Mouse (Mus musculus) limb, embryonic 14.5 days (tissue): ENCODE results near the gene Dusp18. TPM values are rescaled to one million over a fixed set of nuclear protein-coding genes. Genes with fewer than 3 reads are reported as not detected.

Source experiments
- ATAC-seq: fragments of 200-750 bp; cut with Nextera tagmentation; 2 replicates; pipeline ENCODE4 v1.8.0; 2017; ENCODE audit warnings: low read depth, moderate number of reproducible peaks, moderate TSS enrichment; ENCODE audit not compliant: low FRiP score
- DNase-seq: peaks from one replicate; pipeline ENCODE4 v3.0.0-alpha.2; 2015; ENCODE audit warnings: low spot score
- H3K27ac ChIP-seq: fragments of 300-500 bp; sonication (generic); replicated peaks from 2 replicates; pipeline ENCODE4 v1.5.1; 2014; ENCODE audit warnings: low read depth, mild to moderate bottlenecking, low read length, moderate library complexity, mixed read lengths
- H3K27me3 ChIP-seq: fragments of 300-500 bp; sonication (generic); 2 replicates; pipeline ENCODE4 v1.6.1; 2014; ENCODE audit warnings: low read length, mixed read lengths; ENCODE audit not compliant: control insufficient read depth, insufficient read depth
- H3K36me3 ChIP-seq: fragments of 300-500 bp; sonication (generic); 2 replicates; pipeline ENCODE4 v1.6.1; 2014; ENCODE audit warnings: mild to moderate bottlenecking, low read length, moderate library complexity, mixed read lengths; ENCODE audit not compliant: control insufficient read depth, insufficient read depth
- H3K4me1 ChIP-seq: fragments of 300-500 bp; sonication (generic); 2 replicates; pipeline ENCODE4 v1.6.1; 2014; ENCODE audit warnings: antibody characterized with exemption, low read length, mixed read lengths; ENCODE audit not compliant: control insufficient read depth, insufficient read depth
- H3K4me2 ChIP-seq: fragments of 300-500 bp; sonication (generic); replicated peaks from 2 replicates; pipeline ENCODE4 v1.6.1; 2014; ENCODE audit warnings: low read depth, mild to moderate bottlenecking, low read length, moderate library complexity; ENCODE audit not compliant: severe bottlenecking
- H3K4me3 ChIP-seq: fragments of 300-500 bp; sonication (generic); replicated peaks from 2 replicates; pipeline ENCODE4 v1.5.1; 2014; ENCODE audit warnings: low read length
- H3K9ac ChIP-seq: fragments of 300-500 bp; sonication (generic); 2 replicates; pipeline ENCODE4 v1.6.1; 2014; ENCODE audit warnings: mild to moderate bottlenecking, low read depth, low read length, moderate library complexity; ENCODE audit not compliant: severe bottlenecking
- H3K9me3 ChIP-seq: fragments of 300-500 bp; sonication (generic); 2 replicates; pipeline ENCODE4 v1.6.1; 2016; ENCODE audit warnings: low read length; ENCODE audit not compliant: control insufficient read depth
- POLR2A ChIP-seq: fragments of 200-500 bp; IDR thresholded peaks from 2 replicates; pipeline ENCODE4 v1.8.0; 2012; ENCODE audit warnings: inconsistent platforms, mild to moderate bottlenecking, moderate library complexity, borderline replicate concordance; ENCODE audit not compliant: insufficient read depth, insufficient read length; ENCODE audit errors: extremely low read depth
- WGBS: fragments of 180-500 bp; shearing (Covaris S2); extraction: QIAGEN DNeasy Blood & Tissue Kit; methylation state at CpG from one replicate; pipeline ENCODE4 v1.1.7; 2014; 5-methylcytosine and 5-hydroxymethylcytosine counted together
- polyA plus RNA-seq, 2 experiments: library from polyadenylated mRNA; depleted of rRNA in 1 of 2; stranded (reverse) in 1 of 2; unstranded in 1 of 2; fragments of >200 nt; fragmentation: Nextera tagmentation in 1 of 2; extraction: Ambion mirVana in 1 of 2; gene quantifications; 2 replicates each; pipeline versions ENCODE4 v1.2.1 to v1.2.3; 2012 to 2014

Gene Dusp18
- polyA plus RNA-seq, 2 experiments = 6.3 to 8.5 TPM

GRCm38 (mm10) chr11:3941371-3941770, 46.3 kb downstream of the Dusp18 start:
- Histone ChIP-seq H3K27me3 (no peaks in the 10 kb centered on the region), H3K4me2 (no peak overlapping the region), H3K9ac (no peak overlapping the region)

GRCm38 (mm10) chr11:3946386-3946785, 51.3 kb downstream of the Dusp18 start:
- WGBS = 17% methylated on average over 1 of the region's 1 CpGs
- H3K36me3 ChIP-seq = no peaks in the 10 kb centered on the region
- no peaks in the 10 kb centered on the region for H3K4me1 ChIP-seq
- no peak overlapping the region for H3K27ac ChIP-seq
- H3K4me2 ChIP-seq = no peak overlapping the region
- TF ChIP-seq POLR2A = no peak
- no peak overlapping the region for H3K9ac ChIP-seq
- no peak overlapping the region for H3K4me3 ChIP-seq
- DNase-seq (no peak), ATAC-seq (no peak)
- H3K9me3 ChIP-seq = no peaks in the 10 kb centered on the region
- H3K27me3 ChIP-seq = no peaks in the 10 kb centered on the region

More at GRCm38 (mm10) chr11:3941371-3941770, 46.3 kb downstream of the Dusp18 start:
- no peak overlapping the region for H3K27ac ChIP-seq
- no peak overlapping the region for H3K4me3 ChIP-seq
- TF ChIP-seq POLR2A = no peak
- 81% methylated on average over 7 of the region's 7 CpGs for WGBS
- no peaks in the 10 kb centered on the region for H3K9me3 ChIP-seq
- H3K36me3 ChIP-seq = no peaks in the 10 kb centered on the region
- no peak for DNase-seq
- no peak for ATAC-seq
- H3K4me1 ChIP-seq = no peaks in the 10 kb centered on the region

Other genes with a start within 250 kb of the Dusp18 start
- 33.3 and 35.8 TPM in 2 replicates for gene Morc2a, start 246.0 kb upstream of the Dusp18 start, polyA plus RNA-seq (2012; rRNA removed)
- 24.2 and 29.2 TPM in 2 replicates for gene Morc2a, start 246.0 kb upstream of the Dusp18 start, polyA plus RNA-seq (2014; fragmentation: Nextera tagmentation; extraction: Ambion mirVana)
- 0.77 and 0.86 TPM in 2 replicates for gene Osbp2, start 31.3 kb upstream of the Dusp18 start, polyA plus RNA-seq (2012; rRNA removed)
- 1.3 and 1.5 TPM in 2 replicates for gene Osbp2, start 31.3 kb upstream of the Dusp18 start, polyA plus RNA-seq (2014; fragmentation: Nextera tagmentation; extraction: Ambion mirVana)
- 0.23 and 0.31 TPM in 2 replicates for gene 4921536K21Rik, start 142 bp upstream of the Dusp18 start, polyA plus RNA-seq (2012; rRNA removed)
- gene 4921536K21Rik, start 142 bp upstream of the Dusp18 start, polyA plus RNA-seq (2014; fragmentation: Nextera tagmentation; extraction: Ambion mirVana) = 0.10 TPM in 1 of 2 replicates, not detected in the other
- gene Slc35e4, start 19.4 kb downstream of the Dusp18 start, polyA plus RNA-seq (2012; rRNA removed) = 4.8 and 5.7 TPM in 2 replicates
- gene Slc35e4, start 19.4 kb downstream of the Dusp18 start, polyA plus RNA-seq (2014; fragmentation: Nextera tagmentation; extraction: Ambion mirVana) = 3.7 and 4.6 TPM in 2 replicates
- gene Tcn2, start 36.9 kb downstream of the Dusp18 start, polyA plus RNA-seq (2012; rRNA removed) = 51.5 and 59.9 TPM in 2 replicates
- 51.7 and 54.3 TPM in 2 replicates for gene Tcn2, start 36.9 kb downstream of the Dusp18 start, polyA plus RNA-seq (2014; fragmentation: Nextera tagmentation; extraction: Ambion mirVana)
- gene Pes1, start 68.7 kb downstream of the Dusp18 start, polyA plus RNA-seq (2012; rRNA removed) = 62.5 and 68.4 TPM in 2 replicates
- 58.0 and 60.6 TPM in 2 replicates for gene Pes1, start 68.7 kb downstream of the Dusp18 start, polyA plus RNA-seq (2014; fragmentation: Nextera tagmentation; extraction: Ambion mirVana)
- not detected in 2 replicates for gene 4930556J24Rik, start 81.5 kb downstream of the Dusp18 start, polyA plus RNA-seq (2012; rRNA removed)
- 0.17 TPM in 1 of 2 replicates, not detected in the other for gene 4930556J24Rik, start 81.5 kb downstream of the Dusp18 start, polyA plus RNA-seq (2014; fragmentation: Nextera tagmentation; extraction: Ambion mirVana)
- 5.9 and 8.3 TPM in 2 replicates for gene Gal3st1, start 88.4 kb downstream of the Dusp18 start, polyA plus RNA-seq (2012; rRNA removed)
- gene Gal3st1, start 88.4 kb downstream of the Dusp18 start, polyA plus RNA-seq (2014; fragmentation: Nextera tagmentation; extraction: Ambion mirVana) = 3.1 TPM in 2 replicates
- gene Sec14l4, start 136.2 kb downstream of the Dusp18 start, polyA plus RNA-seq (2012; rRNA removed) = 0.11 and 0.13 TPM in 2 replicates
- gene Sec14l4, start 136.2 kb downstream of the Dusp18 start, polyA plus RNA-seq (2014; fragmentation: Nextera tagmentation; extraction: Ambion mirVana) = 0.14 and 0.32 TPM in 2 replicates
- not detected in 2 replicates for gene Sec14l3, start 169.6 kb downstream of the Dusp18 start, polyA plus RNA-seq (2012; rRNA removed)
- gene Sec14l3, start 169.6 kb downstream of the Dusp18 start, polyA plus RNA-seq (2014; fragmentation: Nextera tagmentation; extraction: Ambion mirVana) = not detected in 2 replicates
- gene Mtfp1, start 200.2 kb downstream of the Dusp18 start, polyA plus RNA-seq (2012; rRNA removed) = 4.7 and 5.9 TPM in 2 replicates
- 5.3 and 5.9 TPM in 2 replicates for gene Mtfp1, start 200.2 kb downstream of the Dusp18 start, polyA plus RNA-seq (2014; fragmentation: Nextera tagmentation; extraction: Ambion mirVana)
- 5.1 and 5.8 TPM in 2 replicates for gene Sec14l2, start 228.2 kb downstream of the Dusp18 start, polyA plus RNA-seq (2012; rRNA removed)
- 1.4 and 1.7 TPM in 2 replicates for gene Sec14l2, start 228.2 kb downstream of the Dusp18 start, polyA plus RNA-seq (2014; fragmentation: Nextera tagmentation; extraction: Ambion mirVana)
- gene Rnf215, start 240.0 kb downstream of the Dusp18 start, polyA plus RNA-seq (2012; rRNA removed) = 57.1 and 62.6 TPM in 2 replicates
- 40.7 and 49.8 TPM in 2 replicates for gene Rnf215, start 240.0 kb downstream of the Dusp18 start, polyA plus RNA-seq (2014; fragmentation: Nextera tagmentation; extraction: Ambion mirVana)